Mouse (Mus musculus) stomach, embryonic 16.5 days (tissue): ENCODE measurements around the gene Zfp784. TPM values are rescaled to one million over a fixed set of nuclear protein-coding genes. Genes with fewer than 3 reads are reported as not detected.

ENCODE experiments used
- ATAC-seq: fragments of 200-750 bp; cut with Nextera tagmentation; 2 replicates; pipeline ENCODE4 v1.8.0; 2017; ENCODE audit warnings: moderate number of reproducible peaks, moderate TSS enrichment; ENCODE audit not compliant: insufficient read depth, low FRiP score
- H3K27ac ChIP-seq: fragments of 300-500 bp; sonication (generic); 2 replicates; pipeline ENCODE4 v1.5.1; 2014; ENCODE audit warnings: low read length
- H3K27me3 ChIP-seq: fragments of 300-500 bp; sonication (generic); 2 replicates; pipeline ENCODE4 v1.6.1; 2014; ENCODE audit warnings: low read length, control low read depth, mixed read lengths; ENCODE audit not compliant: control insufficient read depth, insufficient read depth
- H3K36me3 ChIP-seq: fragments of 300-500 bp; sonication (generic); 2 replicates; pipeline ENCODE4 v1.6.1; 2014; ENCODE audit warnings: low read length; ENCODE audit not compliant: control insufficient read depth, insufficient read depth
- H3K4me1 ChIP-seq: fragments of 300-500 bp; sonication (generic); 2 replicates; pipeline ENCODE4 v1.6.1; 2014; ENCODE audit warnings: low read length, control low read depth, mixed read lengths; ENCODE audit not compliant: control insufficient read depth, insufficient read depth
- H3K4me2 ChIP-seq: fragments of 300-500 bp; sonication (generic); 2 replicates; pipeline ENCODE4 v1.6.1; 2014; ENCODE audit warnings: low read depth, low read length, mixed read lengths
- H3K4me3 ChIP-seq: fragments of 300-500 bp; sonication (generic); replicated peaks from 2 replicates; pipeline ENCODE4 v1.5.1; 2014; ENCODE audit warnings: mild to moderate bottlenecking, low read length
- H3K9ac ChIP-seq: fragments of 300-500 bp; sonication (generic); 2 replicates; pipeline ENCODE4 v1.6.1; 2014; ENCODE audit warnings: low read length
- H3K9me3 ChIP-seq: fragments of 300-500 bp; sonication (generic); replicated peaks from 2 replicates; pipeline ENCODE4 v1.6.1; 2016; ENCODE audit warnings: low read length, control low read depth; ENCODE audit not compliant: control insufficient read depth
- WGBS: fragments of 180-500 bp; shearing (Covaris S2); extraction: QIAGEN DNeasy Blood & Tissue Kit; methylation state at CpG from one replicate; pipeline ENCODE4 v1.1.7; 2014; 5-methylcytosine and 5-hydroxymethylcytosine counted together
- polyA plus RNA-seq: library from polyadenylated mRNA; unstranded; fragments of >200 nt; fragmentation: Nextera tagmentation; extraction: Ambion mirVana; gene quantifications from 2 replicates; pipeline ENCODE4 v1.2.1, GENCODE M21; 2015

Gene Zfp784
- polyA plus RNA-seq, 1 experiment from 2014 or later = 5.9 TPM

- Histone ChIP-seq H3K36me3 (no peaks in the 10 kb centered on the region), H3K27me3 (peaks cover 43% of the 10 kb centered on the region), H3K9ac (peak overlapping the region; percentile 94), H3K4me2 (peak overlapping the region; percentile 85), H3K4me1 (peaks cover 31% of the 10 kb centered on the region), H3K9me3 (no peaks in the 10 kb centered on the region), H3K4me3 (peak overlapping the region; percentile 65), H3K27ac (no peak overlapping the region)
- WGBS = 5% methylated on average over 45 of the region's 45 CpGs
- ATAC-seq = no peak
These were observed 14.7 kb upstream of the Zfp784 start for GRCm38 (mm10) chr7:5052931-5053343.

- H3K9ac ChIP-seq = peak overlapping the region; percentile 94
- H3K27ac ChIP-seq = no peak overlapping the region
- H3K4me1 ChIP-seq = peaks cover 31% of the 10 kb centered on the region
- ATAC-seq = no peak
- H3K4me3 ChIP-seq = peak overlapping the region; percentile 65
- H3K9me3 ChIP-seq = no peaks in the 10 kb centered on the region
- peaks cover 43% of the 10 kb centered on the region for H3K27me3 ChIP-seq
- 3% methylated on average over 12 of the region's 12 CpGs for WGBS
- H3K36me3 ChIP-seq = no peaks in the 10 kb centered on the region
- peak overlapping the region; percentile 85 for H3K4me2 ChIP-seq
These were observed 14.2 kb upstream of the Zfp784 start for GRCm38 (mm10) chr7:5052438-5052837.

GRCm38 (mm10) chr7:5051193-5052192 is 13.2 kb upstream of the Zfp784 start, which contains the start of gene Zfp580:
Zfp580 (plus strand) TSS chr7:5051538.
- no peaks in the 10 kb centered on the region for H3K36me3 ChIP-seq
- peak; percentile 76 for ATAC-seq
- peak within 1 kb of the TSS; percentile 65 for H3K4me3 ChIP-seq
- peak within 1 kb of the TSS; percentile 85 for H3K4me2 ChIP-seq
- H3K27me3 ChIP-seq = peaks cover 40% of the 10 kb centered on the region
- WGBS = 2% methylated on average over 65 of the region's 65 CpGs
- peak within 1 kb of the TSS; percentile 64 for H3K27ac ChIP-seq
- peaks cover 24% of the 10 kb centered on the region for H3K4me1 ChIP-seq
- H3K9me3 ChIP-seq = no peaks in the 10 kb centered on the region
- H3K9ac ChIP-seq = peak within 1 kb of the TSS; percentile 94

DNA sequence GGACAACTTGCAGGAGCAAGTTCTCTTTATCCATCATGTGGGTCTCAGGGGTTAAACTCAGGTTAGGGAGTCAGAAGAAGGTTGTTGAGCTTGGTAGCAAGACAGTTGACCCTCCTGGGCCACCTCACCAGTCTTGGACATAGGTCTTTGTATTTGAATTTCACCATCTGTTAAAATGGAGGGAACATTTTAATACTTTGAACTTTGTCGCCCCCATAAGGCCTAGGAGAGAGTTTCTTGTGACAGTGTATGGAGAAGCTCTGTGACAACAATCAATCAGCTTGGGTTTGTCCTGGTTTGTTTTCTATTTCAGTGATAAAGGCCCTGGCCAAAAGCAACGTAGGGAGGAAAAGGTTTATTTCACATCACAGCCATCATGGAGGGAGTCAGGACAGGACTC is 9.1 kb upstream of the Zfp784 start:
- Histone ChIP-seq H3K4me3 (no peak overlapping the region), H3K4me1 (peaks cover 9% of the 10 kb centered on the region), H3K4me2 (no peak overlapping the region), H3K27me3 (peaks cover 1% of the 10 kb centered on the region; the same call in 1 of the 2 replicates), H3K9me3 (no peaks in the 10 kb centered on the region), H3K9ac (no peak overlapping the region), H3K36me3 (no peaks in the 10 kb centered on the region), H3K27ac (no peak overlapping the region)
- no peak for ATAC-seq
- WGBS = 17% methylated on average over 2 of the region's 2 CpGs

DNA sequence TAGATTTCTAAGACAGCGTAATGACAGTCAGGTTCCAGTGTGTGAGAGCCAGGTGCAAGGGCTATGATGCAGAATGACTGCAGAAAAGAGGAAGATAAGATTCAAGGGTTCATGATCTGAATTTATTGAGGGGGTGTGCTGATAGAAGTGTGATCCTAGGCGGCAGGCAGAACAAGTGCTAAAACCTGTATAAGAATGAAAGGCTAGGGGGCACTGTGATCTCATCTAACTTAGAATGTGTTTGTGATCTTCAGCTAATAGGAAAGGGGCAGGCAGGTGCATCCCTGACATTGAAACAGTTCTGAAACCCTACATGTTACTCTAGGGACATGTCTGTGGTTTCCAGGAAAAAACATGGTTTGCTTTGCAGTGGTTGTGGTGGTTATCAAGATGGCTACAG is 7.9 kb upstream of the Zfp784 start:
- Histone ChIP-seq H3K4me2 (no peak overlapping the region), H3K36me3 (no peaks in the 10 kb centered on the region), H3K9me3 (no peaks in the 10 kb centered on the region), H3K4me1 (peaks cover 5% of the 10 kb centered on the region; the same call in 1 of the 2 replicates), H3K9ac (no peak overlapping the region), H3K27me3 (no peaks in the 10 kb centered on the region), H3K4me3 (no peak overlapping the region), H3K27ac (no peak overlapping the region)
- no peak for ATAC-seq
- WGBS = 70% methylated on average over 2 of the region's 2 CpGs

DNA sequence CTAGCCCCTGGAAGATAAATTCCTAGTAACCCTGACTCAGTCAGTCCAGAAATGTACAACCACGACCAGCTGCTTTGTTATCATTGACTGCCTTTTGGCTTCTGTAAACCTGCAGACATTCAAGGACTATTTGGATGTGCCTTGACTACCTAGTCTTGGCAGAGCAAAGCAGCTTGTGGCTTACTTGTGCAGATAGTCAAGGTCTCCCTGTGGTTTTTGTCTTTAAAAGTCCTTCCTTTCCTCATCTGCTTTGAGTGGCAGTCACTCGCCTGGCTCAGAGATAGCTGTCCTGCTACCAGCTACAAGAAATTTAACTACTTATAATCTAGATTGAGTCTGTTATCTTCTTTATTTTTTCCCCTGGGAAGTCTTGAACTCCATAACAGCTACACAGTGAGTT is 6.7 kb upstream of the Zfp784 start:
- 61% methylated on average over 2 of the region's 2 CpGs for WGBS
- Histone ChIP-seq H3K4me1 (no peaks in the 10 kb centered on the region), H3K4me2 (no peak overlapping the region), H3K27ac (no peak overlapping the region), H3K9ac (no peak overlapping the region), H3K4me3 (no peak overlapping the region), H3K9me3 (no peaks in the 10 kb centered on the region), H3K27me3 (no peaks in the 10 kb centered on the region), H3K36me3 (no peaks in the 10 kb centered on the region)
- ATAC-seq = no peak

GRCm38 (mm10) chr7:5038940-5039339 is 694 bp upstream of the Zfp784 start:
- H3K4me3 ChIP-seq = peak overlapping the region; percentile 75
- H3K9ac ChIP-seq = peak overlapping the region; percentile 92
- no peak for ATAC-seq
- peak overlapping the region; percentile 69 for H3K4me2 ChIP-seq
- 20% methylated on average over 5 of the region's 5 CpGs for WGBS
- H3K4me1 ChIP-seq = peaks cover 7% of the 10 kb centered on the region
- peak overlapping the region; percentile 99 for H3K27ac ChIP-seq
- peaks cover 24% of the 10 kb centered on the region for H3K36me3 ChIP-seq
- H3K9me3 ChIP-seq = no peaks in the 10 kb centered on the region
- no peaks in the 10 kb centered on the region for H3K27me3 ChIP-seq

- H3K9ac ChIP-seq = peak overlapping the region; percentile 92
- H3K36me3 ChIP-seq = peaks cover 38% of the 10 kb centered on the region
- no peak for ATAC-seq
- peak overlapping the region; percentile 75 for H3K4me3 ChIP-seq
- peak overlapping the region; percentile 69 for H3K4me2 ChIP-seq
- peak overlapping the region; percentile 99 for H3K27ac ChIP-seq
- H3K4me1 ChIP-seq = peaks cover 7% of the 10 kb centered on the region
- WGBS = 86% methylated on average over 8 of the region's 8 CpGs
- no peaks in the 10 kb centered on the region for H3K9me3 ChIP-seq
- no peaks in the 10 kb centered on the region for H3K27me3 ChIP-seq
These were observed 779 bp downstream of the Zfp784 start for GRCm38 (mm10) chr7:5037467-5037866.

DNA sequence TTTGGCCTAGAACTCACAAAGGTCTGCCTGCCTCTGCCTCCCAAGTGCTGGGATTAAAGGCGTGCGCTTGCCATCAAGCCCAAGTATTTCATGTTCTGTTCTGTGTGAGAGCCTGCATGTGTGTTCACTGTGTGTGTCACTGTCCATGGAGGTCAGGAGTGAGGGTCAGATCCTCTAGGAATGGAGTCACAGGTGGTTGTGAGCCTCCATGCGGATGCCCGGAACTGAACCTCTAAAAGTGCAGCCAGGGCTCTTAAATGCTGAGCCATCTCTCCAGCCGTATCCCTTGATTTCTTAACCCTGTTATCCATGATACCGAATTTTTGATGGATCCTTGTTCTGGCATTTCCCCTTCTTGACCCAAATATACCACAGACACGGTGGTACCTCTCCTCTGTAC is 1.2 kb downstream of the Zfp784 start:
- no peak for ATAC-seq
- no peak overlapping the region for H3K27ac ChIP-seq
- H3K9me3 ChIP-seq = peaks cover 4% of the 10 kb centered on the region; the same call in 1 of the 2 replicates
- 92% methylated on average over 7 of the region's 7 CpGs for WGBS
- no peak overlapping the region for H3K9ac ChIP-seq
- H3K4me2 ChIP-seq = no peak overlapping the region
- no peak overlapping the region for H3K4me3 ChIP-seq
- no peaks in the 10 kb centered on the region for H3K27me3 ChIP-seq
- H3K4me1 ChIP-seq = peaks cover 7% of the 10 kb centered on the region
- H3K36me3 ChIP-seq = peaks cover 42% of the 10 kb centered on the region
